Mouse (Mus musculus) heart, adult 2 months (tissue): Measurements from ENCODE around the gene Cadm3. TPM values are rescaled to one million over a fixed set of nuclear protein-coding genes. Genes with fewer than 3 reads are reported as not detected.
A peak's percentile ranks its signal among the peaks of the same experiment; 100 is the strongest.

Experiments
- DNase-seq, 2 experiments: peaks; one replicate each; pipeline ENCODE4 v3.0.0; 2021
- H3K27ac ChIP-seq: fragments of 200-600 bp; 2 replicates; pipeline ENCODE4 v1.8.1; 2022
- H3K27me3 ChIP-seq: fragments of 200-500 bp; 2 replicates; pipeline ENCODE4 v1.6.1; 2012; ENCODE audit warnings: mild to moderate bottlenecking, low read length, inconsistent platforms, mixed read lengths; ENCODE audit not compliant: control insufficient read depth, insufficient read depth
- H3K36me3 ChIP-seq: fragments of 200-500 bp; 2 replicates; pipeline ENCODE4 v1.6.1; 2012; ENCODE audit warnings: low read length, inconsistent platforms; ENCODE audit not compliant: control insufficient read depth, insufficient read depth
- H3K4me1 ChIP-seq: fragments of 200-500 bp; 2 replicates; pipeline ENCODE4 v1.6.1; 2011; ENCODE audit warnings: low read length; ENCODE audit not compliant: control insufficient read depth, insufficient read depth
- H3K4me3 ChIP-seq: fragments of 200-600 bp; 2 replicates; pipeline ENCODE4 v1.8.1; 2022
- H3K79me2 ChIP-seq: fragments of 200-500 bp; replicated peaks from 2 replicates; pipeline ENCODE4 v1.6.1; 2012; ENCODE audit warnings: mild to moderate bottlenecking, inconsistent platforms, low read length, moderate library complexity, mixed read lengths; ENCODE audit not compliant: control insufficient read depth, insufficient read depth
- H3K9ac ChIP-seq: fragments of 200-500 bp; 2 replicates; pipeline ENCODE4 v1.6.1; 2012; ENCODE audit warnings: low read depth, mild to moderate bottlenecking, control low read depth, inconsistent platforms, low read length, mixed read lengths
- CTCF ChIP-seq: fragments of 200-600 bp; IDR thresholded peaks from 2 replicates; pipeline ENCODE4 v1.8.1; 2022; ENCODE audit warnings: antibody characterized with exemption, mild to moderate bottlenecking, moderate library complexity
- EP300 ChIP-seq: fragments of 200-500 bp; IDR thresholded peaks from 2 replicates; pipeline ENCODE4 v1.6.1; 2011; ENCODE audit warnings: low read depth, low read length, control low read depth; ENCODE audit not compliant: insufficient read depth
- POLR2A ChIP-seq: fragments of 200-500 bp; IDR thresholded peaks from 2 replicates; pipeline ENCODE4 v1.6.1; 2011; ENCODE audit warnings: mild to moderate bottlenecking, low read depth, low read length, control low read depth; ENCODE audit not compliant: insufficient read depth
- WGBS: fragments of 180-500 bp; shearing (Covaris S2); methylation state at CpG from one replicate; pipeline ENCODE4 v1.1.7; 2018; 5-methylcytosine and 5-hydroxymethylcytosine counted together
- intact Hi-C: fragments of 180-260 bp; cut with DNase I; formaldehyde crosslinking; loops from one replicate; pipeline ENCODE4 v1.15.1; 2025
- polyA plus RNA-seq: library from polyadenylated mRNA; depleted of rRNA; stranded (reverse); fragments of >200 nt; gene quantifications from 2 replicates; pipeline ENCODE4 v1.2.3, GENCODE M21; 2012
- total RNA-seq, 2 experiments: library from RNA; stranded (reverse); gene quantifications; 2 replicates each; pipeline ENCODE4 v1.2.3; 2021

Cadm3 gene
- total and polyA plus RNA-seq, 3 experiments: 1.6 to 4.1 (median 2.6) TPM

GRCm38 (mm10) chr1:173363436-173363835 lies 4.1 kb downstream of the Cadm3 start:
- H3K9ac ChIP-seq: no peak overlapping the region
- H3K4me1 ChIP-seq: no peaks in the 10 kb centered on the region
- WGBS: 74% methylated on average over 2 of the region's 2 CpGs
- intact Hi-C loops: no loop called here
- peaks cover 7% of the 10 kb centered on the region for H3K27me3 ChIP-seq
- no peak overlapping the region for H3K4me3 ChIP-seq
- H3K36me3 ChIP-seq: no peaks in the 10 kb centered on the region
- DNase-seq: no peak
- TF ChIP-seq POLR2A (no peak), EP300 (no peak), CTCF (no peak)
- H3K79me2 ChIP-seq: no peaks in the 10 kb centered on the region
- H3K27ac ChIP-seq: no peak overlapping the region

GRCm38 (mm10) chr1:173361651-173362050 lies 5.8 kb downstream of the Cadm3 start:
- TF ChIP-seq EP300 (no peak), CTCF (no peak), POLR2A (no peak)
- Histone ChIP-seq H3K36me3 (no peaks in the 10 kb centered on the region), H3K27ac (no peak overlapping the region), H3K4me1 (no peaks in the 10 kb centered on the region), H3K9ac (no peak overlapping the region), H3K4me3 (no peak overlapping the region), H3K79me2 (no peaks in the 10 kb centered on the region), H3K27me3 (peaks cover 2% of the 10 kb centered on the region; the same call in 1 of the 2 replicates)
- WGBS: 25% methylated on average over 6 of the region's 6 CpGs
- DNase-seq: peak in 1 of 2 experiments; percentile 25
- intact Hi-C loops: no loop called here

- intact Hi-C loops: no loop called here
- H3K27me3 ChIP-seq: no peaks in the 10 kb centered on the region
- H3K36me3 ChIP-seq: no peaks in the 10 kb centered on the region
Observed at GRCm38 (mm10) chr1:173359590-173360290, 7.8 kb downstream of the Cadm3 start.

GRCm38 (mm10) chr1:173357799-173358198 lies 9.7 kb downstream of the Cadm3 start:
- intact Hi-C loops: no loop called here
- TF ChIP-seq EP300 (no peak), CTCF (no peak), POLR2A (no peak)
- H3K36me3 ChIP-seq: no peaks in the 10 kb centered on the region
- no peaks in the 10 kb centered on the region for H3K79me2 ChIP-seq
- H3K4me3 ChIP-seq: no peak overlapping the region
- H3K27me3 ChIP-seq: no peaks in the 10 kb centered on the region
- no peak overlapping the region for H3K27ac ChIP-seq
- no peaks in the 10 kb centered on the region for H3K4me1 ChIP-seq
- WGBS: 41% methylated on average over 4 of the region's 4 CpGs
- DNase-seq: no peak
- no peak overlapping the region for H3K9ac ChIP-seq

More at GRCm38 (mm10) chr1:173359590-173360290, 7.8 kb downstream of the Cadm3 start:
- WGBS: 63% methylated on average over 4 of the region's 4 CpGs
- Histone ChIP-seq H3K27ac (no peak overlapping the region), H3K4me3 (no peak overlapping the region), H3K9ac (no peak overlapping the region), H3K79me2 (no peaks in the 10 kb centered on the region), H3K4me1 (no peaks in the 10 kb centered on the region)
- TF ChIP-seq POLR2A (no peak), CTCF (no peak), EP300 (no peak)
- DNase-seq: no peak

GRCm38 (mm10) chr1:173356699-173357098 lies 10.8 kb downstream of the Cadm3 start:
- Histone ChIP-seq H3K4me1 (no peaks in the 10 kb centered on the region), H3K36me3 (no peaks in the 10 kb centered on the region), H3K27ac (no peak overlapping the region), H3K79me2 (no peaks in the 10 kb centered on the region), H3K9ac (no peak overlapping the region), H3K27me3 (no peaks in the 10 kb centered on the region), H3K4me3 (no peak overlapping the region)
- intact Hi-C loops: no loop called here
- no peak for DNase-seq
- WGBS: 91% methylated on average over 2 of the region's 2 CpGs
- TF ChIP-seq CTCF (peak; percentile 35; the same call in 1 of the 2 replicates), EP300 (no peak)

GRCm38 (mm10) chr1:173355107-173355846 lies 12.2 kb downstream of the Cadm3 start:
- no peaks in the 10 kb centered on the region for H3K36me3 ChIP-seq
- H3K27ac ChIP-seq: no peak overlapping the region
- H3K27me3 ChIP-seq: no peaks in the 10 kb centered on the region
- no peak overlapping the region for H3K9ac ChIP-seq
- no peak for DNase-seq
- TF ChIP-seq POLR2A (no peak), CTCF (no peak), EP300 (no peak)
- no peak overlapping the region for H3K4me3 ChIP-seq
- intact Hi-C loops: no loop called here
- H3K79me2 ChIP-seq: no peaks in the 10 kb centered on the region
- H3K4me1 ChIP-seq: no peaks in the 10 kb centered on the region
- WGBS: 51% methylated on average over 7 of the region's 7 CpGs
